Mouse (Mus musculus) erythroblast, embryonic 14.5 days (primary cell): Measurements from ENCODE around the gene Gm8068. TPM values are rescaled to one million over a fixed set of nuclear protein-coding genes. Genes with fewer than 3 reads are reported as not detected.
"Not testable (repeated sequence)": the region's sequence is repeated elsewhere in the genome, so short reads cannot be mapped to it uniquely, and the experiment has no call there.

ENCODE experiments used
- H3K27me3 ChIP-seq: 2 replicates; pipeline ENCODE4 v1.6.1; 2012; ENCODE audit warnings: inconsistent platforms; ENCODE audit not compliant: control insufficient read depth
- H3K36me3 ChIP-seq: 2 replicates; pipeline ENCODE4 v1.6.1; 2012; ENCODE audit warnings: mild to moderate bottlenecking, inconsistent platforms; ENCODE audit not compliant: control insufficient read depth
- H3K4me1 ChIP-seq: 2 replicates; pipeline ENCODE4 v1.6.1; 2012; ENCODE audit warnings: inconsistent platforms; ENCODE audit not compliant: control insufficient read depth
- H3K4me3 ChIP-seq: replicated peaks from 2 replicates; pipeline ENCODE3; 2012; ENCODE audit warnings: moderate library complexity, mild to moderate bottlenecking, inconsistent platforms
- H3K9me3 ChIP-seq: 2 replicates; pipeline ENCODE4 v1.6.1; 2012; ENCODE audit warnings: low read length, inconsistent platforms, mixed read lengths; ENCODE audit not compliant: control insufficient read depth
- polyA plus RNA-seq: library from polyadenylated mRNA; stranded (reverse); fragments of >175 nt; gene quantifications from 2 replicates; pipeline ENCODE4 v1.2.3, GENCODE M21; 2012

Gm8068 gene
- polyA plus RNA-seq: not detected in 2 replicates

- H3K4me3 ChIP-seq, H3K9me3 ChIP-seq, H3K4me1 ChIP-seq, H3K27me3 ChIP-seq, H3K36me3 ChIP-seq: not testable (repeated sequence)
Observed at GRCm38 (mm10) chr14:41701785-41702184, at the start of gene Gm8068. Gm8068 (minus strand) TSS chr14:41701885.

GRCm38 (mm10) chr14:41750514-41750913 lies 48.8 kb upstream of the Gm8068 start, which contains the start of gene Gm7929:
Gm7929 (minus strand) TSS chr14:41750614.
- H3K9me3 ChIP-seq, H3K27me3 ChIP-seq, H3K36me3 ChIP-seq, H3K4me1 ChIP-seq, H3K4me3 ChIP-seq: not testable (repeated sequence)

GRCm38 (mm10) chr14:41723437-41723836 lies 21.8 kb upstream of the Gm8068 start:
- not testable (repeated sequence) for H3K36me3 ChIP-seq

GRCm38 (mm10) chr14:41717180-41717579 lies 15.5 kb upstream of the Gm8068 start:
- not testable (repeated sequence) for H3K36me3 ChIP-seq, H3K9me3 ChIP-seq, H3K4me3 ChIP-seq, H3K27me3 ChIP-seq, H3K4me1 ChIP-seq

More at GRCm38 (mm10) chr14:41723437-41723836, 21.8 kb upstream of the Gm8068 start:
- H3K4me1 ChIP-seq, H3K4me3 ChIP-seq, H3K9me3 ChIP-seq, H3K27me3 ChIP-seq: not testable (repeated sequence)

- not testable (repeated sequence) for H3K9me3 ChIP-seq, H3K4me1 ChIP-seq, H3K27me3 ChIP-seq, H3K36me3 ChIP-seq, H3K4me3 ChIP-seq
Observed at GRCm38 (mm10) chr14:41648176-41648575, 53.5 kb downstream of the Gm8068 start.

Other genes with a start within 250 kb of the Gm8068 start
- gene Gm7954, start 248.4 kb downstream of the Gm8068 start, polyA plus RNA-seq: not detected in 2 replicates
- gene Gm3486, start 212.4 kb downstream of the Gm8068 start, polyA plus RNA-seq: not detected in 2 replicates
- not detected in 2 replicates for gene Gm7970, start 146.3 kb downstream of the Gm8068 start, polyA plus RNA-seq
- gene 1700049E17Rik2, start 128.7 kb downstream of the Gm8068 start, polyA plus RNA-seq: not detected in 2 replicates
- not detected in 2 replicates for gene Gm3072, start 77.3 kb downstream of the Gm8068 start, polyA plus RNA-seq
- not detected in 2 replicates for gene Gm3676, start 55.4 kb downstream of the Gm8068 start, polyA plus RNA-seq
- not detected in 2 replicates for gene Gm7929, start 48.7 kb upstream of the Gm8068 start, polyA plus RNA-seq
- gene Gm47189, start 70.6 kb upstream of the Gm8068 start, polyA plus RNA-seq: not detected in 2 replicates
- gene Gm7980, start 205.4 kb upstream of the Gm8068 start, polyA plus RNA-seq: not detected in 2 replicates
- gene 1700049E17Rik1, start 223.1 kb upstream of the Gm8068 start, polyA plus RNA-seq: not detected in 2 replicates
- not detected in 2 replicates for gene 1700024B05Rik, start 242.1 kb upstream of the Gm8068 start, polyA plus RNA-seq